Mouse (Mus musculus): ENCODE data around the gene Folr1.

- no peak for TF ChIP-seq CTCF (IDR thresholded peaks at IDR 0.05; ENCODE audit: low read depth, low read length)
- no peak for TF ChIP-seq POLR2A (IDR thresholded peaks at IDR 0.05; ENCODE audit: borderline replicate concordance, low read depth, low read length)
These were observed 32.7 kb downstream of the Folr1 start, which contains the start of gene Inppl1 for GRCm38 (mm10) chr7:101837606-101838471.
